Mouse (Mus musculus): ENCODE data around the gene Nr5a2. TPM values are rescaled to one million over a fixed set of nuclear protein-coding genes. Genes with fewer than 3 reads are reported as not detected.

Nr5a2 gene
- polyA plus RNA-seq, 1 experiment, result 2.3 TPM

- DNase-seq (ENCODE audit: low read depth), result no peak
- TF ChIP-seq POLR2A (IDR thresholded peaks at IDR 0.05; ENCODE audit: borderline replicate concordance, extremely low read depth, insufficient read depth, insufficient read length, poor library complexity, severe bottlenecking) (no peak), CTCF (IDR thresholded peaks at IDR 0.05; ENCODE audit: borderline replicate concordance, extremely low read depth, insufficient read depth, insufficient read length) (no peak)
Measured at GRCm38 (mm10) chr1:136896351-136896750, 63.9 kb downstream of the Nr5a2 start.

GRCm38 (mm10) chr1:136895877-136896276, 64.4 kb downstream of the Nr5a2 start:
- no peak for DNase-seq (ENCODE audit: low read depth)
- TF ChIP-seq POLR2A (IDR thresholded peaks at IDR 0.05; ENCODE audit: borderline replicate concordance, extremely low read depth, insufficient read depth, insufficient read length, poor library complexity, severe bottlenecking) (no peak), CTCF (IDR thresholded peaks at IDR 0.05; ENCODE audit: borderline replicate concordance, extremely low read depth, insufficient read depth, insufficient read length) (no peak)

GRCm38 (mm10) chr1:136894753-136895152, 65.5 kb downstream of the Nr5a2 start:
- no peak for DNase-seq (ENCODE audit: low read depth)

GRCm38 (mm10) chr1:136893162-136893561, 67.1 kb downstream of the Nr5a2 start:
- no peak for DNase-seq (ENCODE audit: low read depth)
- TF ChIP-seq POLR2A (IDR thresholded peaks at IDR 0.05; ENCODE audit: borderline replicate concordance, extremely low read depth, insufficient read depth, insufficient read length, poor library complexity, severe bottlenecking) (no peak), CTCF (IDR thresholded peaks at IDR 0.05; ENCODE audit: borderline replicate concordance, extremely low read depth, insufficient read depth, insufficient read length) (no peak)

More at GRCm38 (mm10) chr1:136894753-136895152, 65.5 kb downstream of the Nr5a2 start:
- TF ChIP-seq CTCF (IDR thresholded peaks at IDR 0.05; ENCODE audit: borderline replicate concordance, extremely low read depth, insufficient read depth, insufficient read length), result no peak
- TF ChIP-seq POLR2A (IDR thresholded peaks at IDR 0.05; ENCODE audit: borderline replicate concordance, extremely low read depth, insufficient read depth, insufficient read length, poor library complexity, severe bottlenecking), result no peak

- TF ChIP-seq CTCF (IDR thresholded peaks at IDR 0.05; ENCODE audit: borderline replicate concordance, extremely low read depth, insufficient read depth, insufficient read length) (no peak), POLR2A (IDR thresholded peaks at IDR 0.05; ENCODE audit: borderline replicate concordance, extremely low read depth, insufficient read depth, insufficient read length, poor library complexity, severe bottlenecking) (no peak)
- no peak for DNase-seq (ENCODE audit: low read depth)
Measured at GRCm38 (mm10) chr1:136890439-136890838, 69.8 kb downstream of the Nr5a2 start.

GRCm38 (mm10) chr1:136888704-136889103, 71.5 kb downstream of the Nr5a2 start:
- TF ChIP-seq POLR2A (IDR thresholded peaks at IDR 0.05; ENCODE audit: borderline replicate concordance, extremely low read depth, insufficient read depth, insufficient read length, poor library complexity, severe bottlenecking) (no peak), CTCF (IDR thresholded peaks at IDR 0.05; ENCODE audit: borderline replicate concordance, extremely low read depth, insufficient read depth, insufficient read length) (no peak)
- peak; percentile 43 for DNase-seq (ENCODE audit: low read depth)

GRCm38 (mm10) chr1:136886678-136887077, 73.6 kb downstream of the Nr5a2 start:
- DNase-seq (ENCODE audit: low read depth), result no peak
- TF ChIP-seq CTCF (IDR thresholded peaks at IDR 0.05; ENCODE audit: borderline replicate concordance, extremely low read depth, insufficient read depth, insufficient read length) (no peak), POLR2A (IDR thresholded peaks at IDR 0.05; ENCODE audit: borderline replicate concordance, extremely low read depth, insufficient read depth, insufficient read length, poor library complexity, severe bottlenecking) (no peak)

- DNase-seq (ENCODE audit: low read depth), result peak; percentile 61
- TF ChIP-seq POLR2A (IDR thresholded peaks at IDR 0.05; ENCODE audit: borderline replicate concordance, extremely low read depth, insufficient read depth, insufficient read length, poor library complexity, severe bottlenecking) (no peak), CTCF (IDR thresholded peaks at IDR 0.05; ENCODE audit: borderline replicate concordance, extremely low read depth, insufficient read depth, insufficient read length) (no peak)
Measured at GRCm38 (mm10) chr1:136883458-136884174, 76.6 kb downstream of the Nr5a2 start.

- no peak for TF ChIP-seq CTCF (IDR thresholded peaks at IDR 0.05; ENCODE audit: borderline replicate concordance, extremely low read depth, insufficient read depth, insufficient read length)
- TF ChIP-seq POLR2A (IDR thresholded peaks at IDR 0.05; ENCODE audit: borderline replicate concordance, extremely low read depth, insufficient read depth, insufficient read length, poor library complexity, severe bottlenecking), result no peak
- no peak for DNase-seq (ENCODE audit: low read depth)
Measured at GRCm38 (mm10) chr1:136880260-136880659, 80.0 kb downstream of the Nr5a2 start.

GRCm38 (mm10) chr1:136875006-136875405, 85.2 kb downstream of the Nr5a2 start:
- TF ChIP-seq CTCF (IDR thresholded peaks at IDR 0.05; ENCODE audit: borderline replicate concordance, extremely low read depth, insufficient read depth, insufficient read length) (no peak), POLR2A (IDR thresholded peaks at IDR 0.05; ENCODE audit: borderline replicate concordance, extremely low read depth, insufficient read depth, insufficient read length, poor library complexity, severe bottlenecking) (no peak)

GRCm38 (mm10) chr1:136868955-136869354, 91.3 kb downstream of the Nr5a2 start:
- TF ChIP-seq POLR2A (IDR thresholded peaks at IDR 0.05; ENCODE audit: borderline replicate concordance, extremely low read depth, insufficient read depth, insufficient read length, poor library complexity, severe bottlenecking) (no peak), CTCF (IDR thresholded peaks at IDR 0.05; ENCODE audit: borderline replicate concordance, extremely low read depth, insufficient read depth, insufficient read length) (no peak)
- DNase-seq (ENCODE audit: low read depth), result no peak

More at GRCm38 (mm10) chr1:136875006-136875405, 85.2 kb downstream of the Nr5a2 start:
- no peak for DNase-seq (ENCODE audit: low read depth)

- DNase-seq (ENCODE audit: low read depth), result no peak
- TF ChIP-seq CTCF (IDR thresholded peaks at IDR 0.05; ENCODE audit: borderline replicate concordance, extremely low read depth, insufficient read depth, insufficient read length) (no peak), POLR2A (IDR thresholded peaks at IDR 0.05; ENCODE audit: borderline replicate concordance, extremely low read depth, insufficient read depth, insufficient read length, poor library complexity, severe bottlenecking) (no peak)
Measured at GRCm38 (mm10) chr1:136868285-136868684, 92.0 kb downstream of the Nr5a2 start.

Measured in brain, embryonic 14.5 days (tissue).